In genomic region chr17:70397220-70397619, GRCm38 (mm10) we compare ENCODE assay signal across 8 mouse cellular contexts.
DNase-seq lines count a peak whose midpoint lies in the region; ATAC-seq and TF ChIP-seq lines count a peak whose summit lies in the region.
"Had no signal": no experiment of that assay in that cellular context is flagged by ENCODE, and none has a peak within 500 bp of the region (broad histone marks: within the 10 kb centered on the region; RNA-seq: fewer than 3 reads in every experiment).

No protein-coding gene starts in this region.

- no peak for ATAC-seq in hindbrain, embryonic 14.5 days (ENCODE audit: low FRiP score)
- ATAC-seq in neural tube, embryonic 15.5 days (ENCODE audit: low FRiP score): peak; percentile 53; the same call in 1 of the 2 replicates

- whole genome bisulfite sequencing in hindbrain, embryonic 14.5 days: 38% methylated on average over 3 of the region's 3 CpGs
- 24% methylated on average over 3 of the region's 3 CpGs for WGBS in neural tube, embryonic 15.5 days

- no peak overlapping the region for H3K9ac ChIP-seq in hindbrain, embryonic 14.5 days
- H3K9ac ChIP-seq in neural tube, embryonic 15.5 days (replicated peaks): no peak overlapping the region

- no peak for TF ChIP-seq CTCF in left cerebral cortex, adult 2 months (IDR thresholded peaks at IDR 0.05)

- H3K9me3 ChIP-seq in hindbrain, embryonic 14.5 days (ENCODE audit: control insufficient read depth, low read length): no peaks in the 10 kb centered on the region
- no peaks in the 10 kb centered on the region for H3K9me3 ChIP-seq in neural tube, embryonic 15.5 days (replicated peaks)

- H3K4me2 ChIP-seq in hindbrain, embryonic 14.5 days (replicated peaks): no peak overlapping the region
- no peak overlapping the region for H3K4me2 ChIP-seq in neural tube, embryonic 15.5 days

- peaks cover 8% of the 10 kb centered on the region; the same call in 1 of the 2 replicates for H3K4me1 ChIP-seq in hindbrain, embryonic 14.5 days (replicated peaks; ENCODE audit: control insufficient read depth, insufficient read depth, low read length)
- peaks cover 13% of the 10 kb centered on the region; the same call in 1 of the 2 replicates for H3K4me1 ChIP-seq in neural tube, embryonic 15.5 days

- intact Hi-C loops in left cerebral cortex, postnatal 4 days (cut with DNase I): no loop called here
- intact Hi-C loops in left cerebral cortex, adult 2 months (cut with DNase I): no loop called here

- H3K4me3 ChIP-seq in left cerebral cortex, adult 2 months: no peak overlapping the region
- H3K4me3 ChIP-seq in hindbrain, embryonic 14.5 days (replicated peaks; ENCODE audit: low read length): no peak overlapping the region
- no peak overlapping the region for H3K4me3 ChIP-seq in neural tube, embryonic 15.5 days (replicated peaks)

- peak; percentile 29 for DNase-seq in left cerebral cortex, postnatal 4 days
- DNase-seq in left cerebral cortex, adult 2 months (ENCODE audit: extremely low spot score in 1 of 2, low spot score in 2 of 2): no peak
- peak; percentile 39 for DNase-seq in embryo, embryonic 11.5 days (ENCODE audit: low read depth, low spot score)
- peak; percentile 28 for DNase-seq in hindbrain, embryonic 14.5 days (ENCODE audit: low spot score)
- DNase-seq in c-Kit-positive CD71-positive TER-119-positive erythroid progenitor cells, embryonic 14.5 days (ENCODE audit: low spot score): no peak
- no peak for DNase-seq in thymus, postnatal 4 days
- DNase-seq: gastrocnemius, postnatal 36 days had no signal

- no peaks in the 10 kb centered on the region for H3K27me3 ChIP-seq in hindbrain, embryonic 14.5 days (ENCODE audit: control insufficient read depth, insufficient read depth, low read length)
- no peaks in the 10 kb centered on the region for H3K27me3 ChIP-seq in neural tube, embryonic 15.5 days (replicated peaks)

- no peak overlapping the region for H3K27ac ChIP-seq in left cerebral cortex, adult 2 months
- peak overlapping the region; percentile 52; the same call in 1 of the 2 replicates for H3K27ac ChIP-seq in hindbrain, embryonic 14.5 days
- peak overlapping the region; percentile 30 for H3K27ac ChIP-seq in neural tube, embryonic 15.5 days (replicated peaks)

- H3K36me3 ChIP-seq in hindbrain, embryonic 14.5 days (replicated peaks; ENCODE audit: control insufficient read depth, insufficient read depth): no peaks in the 10 kb centered on the region
- no peaks in the 10 kb centered on the region for H3K36me3 ChIP-seq in neural tube, embryonic 15.5 days

Comparison
In these comparisons a context has a peak if more than half of its experiments do, and no peak if none do; other contexts are left out.
1. DNase-seq: peak in left cerebral cortex, postnatal 4 days (single experiment), embryo, embryonic 11.5 days (single experiment) and hindbrain, embryonic 14.5 days (single experiment); none in left cerebral cortex, adult 2 months (0 of 2), c-Kit-positive CD71-positive TER-119-positive erythroid progenitor cells, embryonic 14.5 days (single experiment) and thymus, postnatal 4 days (single experiment).